Mouse (Mus musculus) brown adipose tissue, adult 24 weeks (tissue): ENCODE results near the gene Tmem56. TPM values are rescaled to one million over a fixed set of nuclear protein-coding genes. Genes with fewer than 3 reads are reported as not detected.
A peak's percentile ranks its signal among the peaks of the same experiment; 100 is the strongest.

Experiments
- H3K27ac ChIP-seq: fragments of 200-500 bp; replicated peaks from 2 replicates; pipeline ENCODE4 v1.5.1; 2012; ENCODE audit warnings: low read depth, mild to moderate bottlenecking, low read length
- H3K4me1 ChIP-seq: fragments of 200-500 bp; 2 replicates; pipeline ENCODE4 v1.6.1; 2012; ENCODE audit warnings: low read length, mixed read lengths; ENCODE audit not compliant: control insufficient read depth, insufficient read depth, insufficient read length
- H3K4me3 ChIP-seq: fragments of 200-500 bp; 2 replicates; pipeline ENCODE4 v1.5.1; 2012; ENCODE audit warnings: low read depth, mild to moderate bottlenecking, low read length, moderate library complexity; ENCODE audit not compliant: insufficient read depth
- polyA plus RNA-seq: library from polyadenylated mRNA; stranded (reverse); fragments of >200 nt; gene quantifications from 2 replicates; pipeline ENCODE4 v1.2.4, GENCODE M21; 2012; ENCODE audit not compliant: missing spikeins, insufficient read depth, insufficient read length

The Tmem56 gene
- polyA plus RNA-seq, 1 experiment, result 8.4 TPM

DNA sequence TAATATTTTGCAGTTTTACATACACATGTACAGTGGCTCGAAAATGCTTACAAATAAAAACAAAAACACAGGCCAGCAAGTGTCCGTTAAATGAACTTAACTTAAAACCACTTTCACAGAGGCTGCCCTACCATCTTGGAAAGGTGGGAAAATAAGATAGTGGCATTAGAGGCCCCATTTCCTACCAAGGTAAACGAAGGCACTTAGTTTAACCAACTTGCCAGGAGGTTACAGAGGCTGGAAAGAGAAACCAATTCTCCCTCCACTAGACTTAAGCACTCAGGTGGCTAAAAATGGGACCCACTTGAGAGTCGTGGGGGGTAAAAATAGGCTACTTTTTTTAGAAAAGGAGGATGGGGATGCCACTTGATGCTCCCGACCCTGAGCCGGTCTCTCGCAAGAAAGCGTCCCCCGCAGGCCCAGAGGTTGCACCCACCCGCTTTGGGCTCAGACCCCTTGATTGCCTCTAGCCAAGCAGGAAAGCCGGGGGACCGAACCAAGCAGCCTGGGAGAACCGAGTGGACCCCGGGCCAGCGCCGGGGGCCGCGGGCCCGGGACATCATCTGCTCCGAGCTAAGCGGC lies 20.9 kb downstream of the Tmem56 start:
- no peak overlapping the region for H3K27ac ChIP-seq
- peak overlapping the region; percentile 75 for H3K4me3 ChIP-seq
- no peaks in the 10 kb centered on the region for H3K4me1 ChIP-seq

GRCm38 (mm10) chr3:121261251-121261650 lies 21.6 kb downstream of the Tmem56 start:
- no peak overlapping the region for H3K4me3 ChIP-seq
- no peak overlapping the region for H3K27ac ChIP-seq
- no peaks in the 10 kb centered on the region for H3K4me1 ChIP-seq

DNA sequence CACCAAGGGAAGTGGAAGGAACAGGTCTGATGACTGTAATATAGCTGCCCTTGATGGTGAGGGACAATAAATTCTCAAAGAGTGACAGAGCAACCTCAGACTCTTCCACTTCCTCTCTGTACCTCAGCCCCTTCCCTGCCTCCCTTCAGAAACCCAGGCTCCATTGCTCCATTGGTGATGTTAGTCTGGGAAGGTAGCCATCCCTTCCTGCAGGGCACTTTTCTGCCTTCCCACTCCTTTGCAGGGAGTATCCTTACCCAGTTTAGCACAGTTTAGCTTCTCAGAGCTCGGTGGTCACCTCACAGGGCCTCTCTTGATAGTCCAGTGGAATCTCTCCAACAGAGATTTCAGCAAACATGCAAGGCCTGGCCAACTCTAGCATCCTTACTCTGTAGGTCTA lies 22.1 kb downstream of the Tmem56 start:
- H3K27ac ChIP-seq, result no peak overlapping the region
- no peaks in the 10 kb centered on the region for H3K4me1 ChIP-seq
- H3K4me3 ChIP-seq, result no peak overlapping the region

DNA sequence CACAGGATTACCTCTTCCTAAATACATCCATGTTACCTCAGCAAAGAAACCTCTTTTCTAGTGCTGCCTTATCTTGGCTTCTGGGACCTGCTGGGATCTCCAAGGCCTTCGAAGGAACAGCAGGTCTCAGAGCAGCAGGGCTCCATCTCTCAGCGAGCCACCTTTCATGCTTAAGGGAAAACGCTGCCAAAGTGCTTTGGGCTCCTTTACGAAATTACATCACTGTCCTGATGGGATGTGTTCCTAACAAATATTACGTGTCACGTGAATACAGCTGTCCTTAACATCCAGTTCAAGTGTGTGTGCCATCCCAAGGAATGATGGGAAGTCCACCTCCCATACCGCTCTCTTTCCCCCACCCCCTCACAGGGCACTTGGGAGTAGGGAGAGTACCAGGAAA lies 22.9 kb downstream of the Tmem56 start:
- H3K27ac ChIP-seq, result no peak overlapping the region

GRCm38 (mm10) chr3:121258521-121259478 lies 24.1 kb downstream of the Tmem56 start:
- H3K27ac ChIP-seq, result no peak overlapping the region
- peak overlapping the region; percentile 2; the same call in 1 of the 2 replicates for H3K4me3 ChIP-seq

More for the DNA sequence above, 22.9 kb downstream of the Tmem56 start:
- Histone ChIP-seq H3K4me3 (no peak overlapping the region), H3K4me1 (no peaks in the 10 kb centered on the region)

GRCm38 (mm10) chr3:121257418-121257817 lies 25.5 kb downstream of the Tmem56 start:
- Histone ChIP-seq H3K4me3 (no peak overlapping the region), H3K4me1 (no peaks in the 10 kb centered on the region), H3K27ac (no peak overlapping the region)

More at GRCm38 (mm10) chr3:121258521-121259478, 24.1 kb downstream of the Tmem56 start:
- H3K4me1 ChIP-seq, result no peaks in the 10 kb centered on the region

- no peak overlapping the region for H3K27ac ChIP-seq
- H3K4me3 ChIP-seq, result no peak overlapping the region
- no peaks in the 10 kb centered on the region for H3K4me1 ChIP-seq
Measured at GRCm38 (mm10) chr3:121256131-121256530, 26.8 kb downstream of the Tmem56 start.

GRCm38 (mm10) chr3:121255501-121255900 lies 27.4 kb downstream of the Tmem56 start:
- Histone ChIP-seq H3K4me1 (peaks cover 1% of the 10 kb centered on the region; the same call in 1 of the 2 replicates), H3K4me3 (no peak overlapping the region), H3K27ac (no peak overlapping the region)

DNA sequence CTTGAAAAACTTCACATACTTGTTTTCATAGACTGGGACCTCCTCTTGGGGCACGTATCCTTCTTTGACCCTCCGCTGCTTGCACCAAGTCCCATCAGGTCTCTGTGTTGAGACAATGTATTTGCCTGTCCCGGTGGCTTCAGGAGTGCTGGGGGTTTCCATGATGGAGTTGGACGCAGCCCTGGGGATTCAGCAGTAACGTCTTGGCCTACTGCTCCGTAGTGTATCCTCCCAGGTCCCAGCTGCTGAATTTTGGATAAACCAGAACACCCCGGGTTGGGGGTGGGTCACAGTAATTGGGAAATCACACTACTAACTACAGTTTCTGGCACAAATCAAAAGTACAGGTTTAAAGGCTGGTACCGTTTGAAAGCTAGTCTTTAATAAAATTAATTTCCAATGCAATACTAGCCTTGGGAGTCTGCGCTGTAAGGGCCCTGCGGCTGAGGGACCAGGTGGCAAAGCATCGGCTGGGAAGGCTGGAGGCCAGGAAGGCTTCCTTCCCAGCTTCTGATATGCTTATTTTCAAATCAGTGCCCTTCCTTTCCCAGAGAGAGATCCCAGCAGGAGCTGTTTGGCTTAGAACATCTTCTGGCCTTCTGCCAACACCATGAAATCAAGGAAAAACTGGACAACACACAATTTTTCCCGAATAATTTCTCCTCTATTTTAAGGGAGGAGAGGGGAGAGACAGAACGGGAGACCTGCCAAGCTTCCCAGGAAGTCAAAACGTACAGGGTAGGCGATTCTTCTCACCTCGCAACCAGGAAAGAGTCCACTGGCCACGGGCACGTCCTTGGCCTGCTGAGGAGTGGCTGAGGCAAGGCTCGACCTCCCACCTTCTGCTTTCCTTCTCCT lies 32.1 kb downstream of the Tmem56 start:
- H3K27ac ChIP-seq, result no peak overlapping the region
- H3K4me3 ChIP-seq, result no peak overlapping the region
- peaks cover 4% of the 10 kb centered on the region; the same call in 1 of the 2 replicates for H3K4me1 ChIP-seq

GRCm38 (mm10) chr3:121250048-121250447 lies 32.9 kb downstream of the Tmem56 start:
- Histone ChIP-seq H3K4me1 (peaks cover 4% of the 10 kb centered on the region; the same call in 1 of the 2 replicates), H3K27ac (no peak overlapping the region), H3K4me3 (no peak overlapping the region)

DNA sequence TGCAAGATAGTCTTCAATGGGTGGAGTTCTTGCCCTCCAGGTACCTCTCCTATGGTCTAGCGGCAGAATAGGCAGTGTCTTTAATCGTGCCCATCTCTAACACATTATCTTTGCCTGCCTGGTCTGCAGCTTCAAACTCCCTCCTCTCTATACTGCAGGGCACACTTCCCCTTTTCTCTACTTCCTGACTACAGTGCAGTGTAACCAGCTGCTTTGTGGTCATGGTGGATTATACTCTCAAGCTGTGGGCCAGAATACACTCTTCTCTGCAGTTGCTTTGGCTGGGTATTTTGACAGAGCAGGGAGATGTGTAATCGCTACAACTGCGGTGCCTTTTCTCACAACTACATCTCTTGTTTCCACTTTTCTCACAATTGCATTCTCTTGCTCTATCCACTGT lies 40.0 kb downstream of the Tmem56 start:
- H3K27ac ChIP-seq, result no peak overlapping the region
- H3K4me1 ChIP-seq, result no peaks in the 10 kb centered on the region
- no peak overlapping the region for H3K4me3 ChIP-seq

- H3K4me3 ChIP-seq, result no peak overlapping the region
- H3K27ac ChIP-seq, result no peak overlapping the region
- no peaks in the 10 kb centered on the region for H3K4me1 ChIP-seq
Measured at GRCm38 (mm10) chr3:121242111-121242936, 40.6 kb downstream of the Tmem56 start.

DNA sequence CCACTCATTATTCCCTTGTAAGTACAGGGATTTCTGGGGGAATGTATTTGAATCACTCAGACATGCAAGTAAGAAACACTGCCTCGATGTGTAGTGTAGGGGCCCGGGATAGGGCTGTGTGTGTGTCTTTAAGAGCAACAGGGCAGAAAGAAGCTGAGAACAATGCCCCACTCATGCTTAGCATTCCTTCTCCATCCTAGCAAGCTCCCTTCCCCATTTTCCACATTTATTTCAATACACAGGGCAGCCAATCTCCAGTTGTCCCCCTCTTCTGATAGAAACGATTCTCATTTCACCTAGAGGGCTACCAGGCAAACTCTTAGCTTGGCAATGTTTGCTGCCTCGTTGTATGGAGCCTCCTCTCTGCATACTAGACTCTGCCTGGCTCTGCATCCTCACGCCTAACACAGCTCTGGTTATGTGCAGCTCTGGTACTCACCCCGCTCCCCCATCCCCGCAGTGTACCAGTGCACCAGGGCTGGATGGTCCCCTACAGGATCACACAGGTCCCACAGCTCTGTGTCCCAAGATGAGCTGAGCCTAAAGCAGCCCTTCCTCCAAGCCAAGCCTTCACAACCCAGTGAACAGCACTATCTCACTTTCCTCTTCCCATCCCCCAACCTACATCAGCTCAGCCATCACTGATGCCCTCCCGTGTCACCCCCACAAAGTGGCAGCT lies 42.4 kb downstream of the Tmem56 start:
- no peak overlapping the region for H3K27ac ChIP-seq

GRCm38 (mm10) chr3:121239096-121239495 lies 43.8 kb downstream of the Tmem56 start:
- no peak overlapping the region for H3K27ac ChIP-seq
- H3K4me1 ChIP-seq, result no peaks in the 10 kb centered on the region
- no peak overlapping the region for H3K4me3 ChIP-seq

More for the DNA sequence above, 42.4 kb downstream of the Tmem56 start:
- Histone ChIP-seq H3K4me1 (no peaks in the 10 kb centered on the region), H3K4me3 (no peak overlapping the region)
